Mouse (Mus musculus): Measurements from ENCODE around the gene Man1c1.

The Man1c1 gene

DNA sequence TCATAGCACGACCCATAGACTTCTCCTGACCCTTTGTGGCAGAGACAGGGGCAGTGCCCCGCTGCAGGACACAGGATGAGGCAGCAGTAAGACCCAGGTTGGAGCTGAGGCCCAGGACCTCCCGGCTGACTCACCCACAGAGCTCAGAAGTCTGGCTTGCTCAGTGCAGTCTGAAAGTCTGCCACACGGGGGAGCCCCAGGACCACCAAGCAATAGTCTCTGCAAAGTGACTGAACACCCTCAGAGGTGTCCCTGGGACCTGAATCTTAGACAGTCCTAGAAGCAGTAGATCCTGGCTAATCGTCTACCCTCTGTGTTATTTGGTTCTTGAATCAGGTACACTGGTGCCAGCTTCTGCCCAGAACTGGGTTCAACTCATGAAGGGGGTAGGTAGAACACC is 160.8 kb downstream of the Man1c1 start:
- peak; percentile 81 for DNase-seq

DNA sequence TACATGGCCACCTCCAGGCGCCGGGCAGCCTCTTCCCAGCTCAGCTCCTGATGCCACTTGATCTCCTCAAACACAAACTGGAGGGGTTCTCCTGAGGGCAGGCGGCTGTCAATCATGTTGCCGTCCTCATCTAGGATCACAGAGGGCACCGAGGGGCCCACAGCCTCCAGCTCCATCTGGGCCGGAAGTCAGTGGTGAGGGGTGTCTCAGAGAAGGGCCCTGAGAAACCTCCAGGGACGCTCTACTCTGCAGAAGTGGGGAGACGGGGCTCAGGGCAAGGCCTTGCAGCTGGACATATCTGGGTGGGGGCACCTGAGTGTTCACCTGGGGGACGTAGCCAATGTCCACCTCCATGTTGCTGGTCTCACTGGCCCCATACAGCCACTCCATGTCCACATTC is 161.4 kb downstream of the Man1c1 start:
- DNase-seq = no peak

DNA sequence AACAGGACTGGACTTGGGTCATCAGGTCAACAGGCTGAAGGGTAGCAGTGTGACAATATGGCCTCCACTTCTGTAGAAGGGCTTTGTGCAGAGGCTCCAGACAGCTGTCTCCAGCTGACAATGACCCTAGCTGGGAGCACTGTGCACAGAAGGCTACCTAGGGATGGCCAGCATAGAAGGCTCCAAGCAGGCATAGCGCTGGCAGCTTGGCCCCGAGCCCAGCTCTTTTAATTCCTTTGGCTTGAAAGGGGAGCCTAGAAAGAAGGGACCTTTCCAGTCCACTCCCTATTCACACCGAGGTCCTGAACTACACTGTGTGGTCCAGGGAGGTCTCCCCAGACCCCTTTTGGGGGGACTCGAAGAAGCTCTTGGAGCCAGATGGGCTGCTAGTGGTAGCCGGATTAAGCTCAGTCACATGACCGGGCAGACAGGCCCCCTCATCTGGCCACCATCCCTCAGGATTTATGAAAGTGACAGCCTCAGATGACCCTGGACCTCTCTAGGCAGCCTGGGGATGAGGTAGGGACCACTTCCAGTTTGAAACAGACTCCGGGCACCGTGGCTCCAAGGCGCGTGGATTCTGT is 165.0 kb downstream of the Man1c1 start:
- DNase-seq = no peak

DNA sequence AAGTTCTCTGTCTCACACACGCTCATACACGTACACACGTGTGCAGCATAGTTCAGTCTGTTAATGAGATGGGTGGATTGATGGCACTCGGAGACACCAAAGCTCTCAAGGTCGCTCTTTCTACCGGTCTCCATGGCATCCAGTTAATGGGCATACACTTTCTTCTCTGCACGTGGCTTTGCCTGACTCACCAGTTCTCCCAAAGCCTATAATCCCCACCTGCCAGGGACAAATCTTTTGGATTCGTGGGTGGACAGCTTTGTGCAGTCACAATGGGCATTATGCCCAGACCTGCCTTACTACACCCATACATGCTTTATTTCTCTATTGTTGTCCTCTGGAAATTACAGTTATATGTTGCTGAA is 168.3 kb downstream of the Man1c1 start:
- DNase-seq = peak; percentile 28

DNA sequence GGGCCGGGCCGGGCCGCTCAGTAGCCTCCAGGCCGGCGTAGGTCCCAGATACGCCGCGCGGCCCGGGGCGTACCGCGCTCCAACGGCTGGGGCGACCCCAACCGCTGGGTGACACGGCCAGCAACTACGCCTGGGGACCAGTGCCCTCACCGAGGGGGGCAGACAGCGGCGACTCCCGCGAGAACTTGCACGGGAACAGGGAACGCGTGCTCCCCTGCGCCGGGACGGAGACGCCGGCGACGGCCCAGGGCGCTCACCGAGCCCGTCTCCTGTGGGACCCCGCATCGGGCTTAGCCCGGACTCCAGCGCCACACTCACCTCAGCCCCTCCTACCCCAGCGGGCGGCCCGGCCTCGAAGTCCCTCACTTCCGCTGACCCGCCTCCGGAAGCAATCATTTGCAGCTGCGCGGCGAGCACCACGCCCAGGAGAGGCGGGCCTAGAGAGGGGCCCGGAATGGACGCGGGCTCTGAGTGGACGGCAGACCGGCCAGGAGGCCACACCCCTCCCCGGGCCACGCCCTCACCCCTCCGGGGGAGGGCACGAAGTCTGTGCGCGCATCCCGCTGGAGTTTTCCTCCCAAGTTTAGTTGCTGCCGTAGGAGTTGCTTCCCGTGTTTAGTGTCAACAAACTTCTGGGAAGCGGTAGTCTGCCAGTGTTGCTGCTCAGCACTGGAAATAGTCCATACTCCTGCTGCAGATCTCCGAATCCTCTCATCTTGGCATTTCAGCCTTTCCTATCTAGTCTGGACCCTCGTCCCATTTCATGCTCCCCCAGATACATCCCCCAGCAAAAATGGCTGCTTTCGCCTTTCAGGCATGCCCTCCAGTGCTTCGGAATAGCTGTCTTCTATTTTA is 168.9 kb downstream of the Man1c1 start, which contains the start of gene Mtfr1l:
Gene Mtfr1l (minus strand): TSS at position 456 of the 855 bp plus-strand sequence.
- peak; percentile 98 for DNase-seq

DNA sequence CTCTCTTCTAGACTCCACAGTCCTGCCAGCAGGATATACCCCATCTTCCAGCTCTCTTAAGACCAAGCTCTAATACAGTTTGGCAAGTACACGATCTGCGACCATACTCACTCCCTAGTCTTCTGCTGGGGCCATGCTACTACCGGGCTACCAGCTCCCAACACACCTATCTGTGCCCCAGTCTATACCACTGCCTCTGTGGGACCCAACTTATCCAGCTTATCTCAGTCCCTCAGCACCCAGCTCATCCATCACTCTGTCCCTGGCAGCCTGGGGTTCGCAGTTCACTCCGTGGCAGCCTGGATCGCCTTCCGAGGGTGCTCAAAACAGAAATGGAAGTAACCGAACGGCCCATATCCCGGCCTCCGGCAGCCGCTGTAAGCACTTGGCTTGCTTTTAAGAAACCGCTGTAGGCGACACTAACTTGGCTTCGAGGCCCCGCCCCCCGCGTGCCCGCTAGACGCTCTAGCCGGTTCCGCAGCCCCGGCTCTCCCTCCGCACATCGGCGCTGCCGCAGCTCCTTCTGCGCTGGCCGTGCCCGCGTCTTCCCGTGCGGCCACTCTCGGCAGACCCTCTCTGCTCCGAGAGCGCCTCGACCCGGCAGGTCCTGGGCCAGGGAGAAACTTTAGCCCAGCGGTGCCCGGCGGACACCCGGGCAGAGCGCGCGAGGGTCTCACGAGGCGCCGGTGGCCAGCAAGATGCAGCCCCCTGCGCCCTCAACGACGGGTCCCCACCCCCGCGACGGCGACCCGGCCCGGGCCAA is 169.8 kb downstream of the Man1c1 start:
- peak; percentile 56 for DNase-seq

DNA sequence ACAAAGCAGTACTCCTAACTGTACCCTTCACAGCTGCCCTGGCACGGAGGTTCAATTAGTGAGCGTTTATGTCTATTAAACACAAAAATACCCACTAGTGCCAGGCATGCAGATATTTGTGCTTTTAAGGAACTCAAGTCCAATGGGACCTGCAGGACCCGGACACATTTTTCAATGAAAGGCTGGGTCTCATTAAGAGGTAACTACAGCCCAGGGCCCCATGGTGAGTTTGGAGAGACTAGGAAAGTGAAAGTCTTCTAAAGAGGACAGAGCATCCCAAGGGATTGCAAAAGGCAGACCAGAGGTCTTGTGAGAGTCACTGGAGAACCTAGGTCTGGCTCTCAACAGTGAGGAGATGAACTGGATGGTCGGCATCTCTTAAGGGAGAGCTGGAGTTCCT is 170.7 kb downstream of the Man1c1 start:
- DNase-seq = no peak

DNA sequence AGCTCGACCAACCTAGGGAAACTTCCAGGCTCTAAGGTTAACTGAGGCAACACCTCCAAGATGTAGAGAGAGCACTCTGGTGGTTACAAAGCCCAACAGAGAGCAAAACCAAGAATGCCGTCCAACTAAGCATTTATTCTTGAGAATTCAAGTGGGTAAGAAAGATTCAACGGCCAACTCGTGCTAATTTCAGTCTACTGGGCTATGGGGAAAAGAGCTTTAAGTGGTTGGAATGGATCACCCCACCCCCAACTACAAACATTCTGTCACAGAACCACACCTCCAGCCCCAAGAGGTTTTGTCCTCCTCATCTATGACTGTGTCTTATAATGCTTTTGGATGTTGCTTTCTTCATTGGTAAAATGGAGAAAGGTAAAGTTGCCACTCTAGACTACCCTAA is 171.2 kb downstream of the Man1c1 start:
- DNase-seq = no peak

DNA sequence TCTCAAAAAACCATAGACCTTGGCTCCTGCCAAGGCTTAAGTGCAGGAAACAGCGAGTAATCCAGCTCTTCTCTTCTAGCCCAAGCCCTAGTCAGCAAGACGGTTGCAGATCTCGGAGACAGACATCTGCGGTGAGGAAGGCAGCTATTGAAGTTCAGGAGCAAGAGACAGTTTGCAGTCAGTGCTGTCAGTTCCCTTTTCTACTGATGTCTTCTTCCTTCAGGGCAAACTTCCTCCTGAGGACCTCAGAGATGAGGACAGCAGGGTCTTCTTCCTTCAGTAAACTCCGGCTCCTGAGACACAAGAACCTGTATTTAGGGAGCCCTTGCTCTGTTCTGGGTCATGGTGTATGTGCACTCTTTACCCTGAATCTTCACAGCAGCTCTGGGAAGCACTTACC is 177.9 kb downstream of the Man1c1 start:
- no peak for DNase-seq

DNA sequence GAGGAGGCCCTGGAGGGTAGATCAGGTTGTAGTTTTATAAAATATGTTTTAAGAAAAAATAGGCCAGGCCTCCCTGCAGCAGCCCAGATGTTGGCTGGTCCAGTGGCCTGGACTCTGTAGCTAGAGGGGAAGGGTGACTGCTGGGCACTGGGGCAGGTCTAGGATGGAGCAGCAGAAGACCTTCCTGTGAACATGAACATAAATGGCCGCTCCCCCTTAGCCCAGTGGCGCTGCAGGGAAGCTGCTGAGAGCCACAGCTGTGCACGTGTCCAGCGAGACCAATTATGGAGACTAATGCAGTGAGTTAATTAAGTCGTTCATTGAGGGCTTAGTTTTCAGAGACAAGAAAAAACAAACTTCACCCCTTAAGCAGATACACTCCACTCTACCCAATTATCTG is 178.3 kb downstream of the Man1c1 start:
- no peak for DNase-seq

DNA sequence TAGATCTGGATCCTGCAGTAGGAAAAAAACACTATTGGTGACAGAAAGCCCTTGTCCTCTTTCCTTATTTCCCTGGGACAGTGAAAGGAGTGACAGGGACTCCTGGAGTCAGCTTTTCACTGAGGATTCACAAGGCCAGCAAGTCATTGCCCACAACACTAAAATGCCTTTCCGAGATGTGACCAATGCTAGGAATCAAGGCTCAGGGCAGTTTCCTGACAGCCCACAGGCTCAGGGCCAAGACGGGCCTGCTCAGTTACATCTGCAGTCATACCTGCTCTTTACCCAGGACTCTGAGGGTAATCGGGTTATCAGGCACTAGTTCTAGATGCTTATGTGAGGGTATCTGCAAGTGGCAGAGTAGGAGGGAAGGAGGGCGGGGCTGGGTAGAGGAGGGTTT is 180.6 kb downstream of the Man1c1 start:
- DNase-seq = no peak

DNA sequence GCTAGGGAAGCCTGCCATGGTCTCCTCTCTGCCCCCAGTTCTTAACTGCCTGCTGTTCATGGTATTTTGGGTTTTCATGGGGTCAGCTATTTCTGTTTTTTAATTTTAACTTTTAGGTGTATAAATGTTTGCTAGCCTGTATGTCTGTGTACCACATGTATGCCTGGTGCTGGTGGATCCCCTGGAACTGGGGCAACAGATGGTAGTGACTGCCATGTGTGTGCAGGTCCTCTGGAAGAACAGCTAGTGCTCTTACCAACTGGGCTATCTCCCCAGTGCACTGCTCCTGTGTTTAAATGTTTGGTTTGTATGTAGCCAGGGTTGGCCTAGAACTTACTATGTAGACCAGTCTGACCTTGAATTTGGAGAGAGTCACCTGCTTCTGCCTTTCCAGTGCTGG is 184.8 kb downstream of the Man1c1 start:
- DNase-seq = no peak

DNA sequence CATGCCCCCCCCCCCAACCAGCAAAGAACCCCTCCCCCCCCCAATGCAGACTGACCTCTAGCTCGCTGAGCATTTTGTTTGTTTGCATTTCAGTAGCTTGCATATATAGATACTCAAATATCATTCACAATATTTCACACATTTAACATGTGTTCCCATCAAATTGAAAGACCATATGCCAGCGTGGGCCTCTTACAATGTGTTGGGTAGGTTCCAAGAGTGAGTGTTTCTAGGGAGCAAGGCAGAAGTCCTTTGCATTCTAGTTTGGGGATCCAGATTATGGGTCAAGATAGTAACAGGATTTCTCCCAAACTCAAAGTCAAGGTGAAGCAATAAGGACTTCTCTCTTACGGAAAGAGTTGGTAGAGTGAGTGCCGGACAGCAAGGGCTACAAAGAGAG is 185.5 kb downstream of the Man1c1 start:
- DNase-seq = no peak

DNA sequence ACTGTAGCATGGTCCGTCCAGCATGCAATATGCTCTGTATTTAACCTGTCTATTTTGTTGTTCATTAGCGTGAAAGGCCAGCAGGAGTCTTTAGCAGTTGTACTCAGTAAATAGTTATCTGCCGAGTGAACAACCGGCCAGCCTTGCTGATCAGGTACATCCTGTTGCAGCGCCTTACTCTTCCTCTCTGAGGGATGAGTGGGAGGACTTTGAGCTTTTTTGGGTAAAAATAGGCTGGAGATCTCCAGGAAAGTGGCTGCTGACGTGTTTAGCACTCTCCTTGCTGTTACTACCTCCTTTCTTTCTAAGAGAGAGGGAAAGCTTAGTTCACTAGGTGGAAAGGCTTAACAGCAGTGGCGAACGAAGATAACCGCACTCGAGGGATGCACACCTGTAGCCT is 186.4 kb downstream of the Man1c1 start:
- DNase-seq = no peak

DNA sequence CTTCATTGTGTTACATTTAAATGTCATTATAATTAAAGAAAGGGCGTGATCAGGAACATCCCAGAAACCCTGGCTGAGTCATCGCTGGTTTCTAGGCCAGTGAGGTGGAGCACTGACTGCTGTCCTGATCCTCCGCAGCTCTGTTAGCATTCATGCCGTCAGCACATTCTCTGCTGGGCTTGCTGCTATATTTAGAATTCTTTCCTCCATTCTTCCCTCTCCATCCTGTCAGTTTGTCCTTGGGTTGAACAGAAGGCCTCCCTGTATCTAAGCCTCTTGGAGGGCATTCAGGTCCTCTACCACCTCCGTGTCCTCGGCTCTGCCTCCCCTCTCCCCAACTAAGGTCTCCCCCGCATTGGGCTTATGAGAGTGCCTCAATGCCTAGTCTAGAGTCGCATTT is 187.1 kb downstream of the Man1c1 start:
- DNase-seq = no peak

DNA sequence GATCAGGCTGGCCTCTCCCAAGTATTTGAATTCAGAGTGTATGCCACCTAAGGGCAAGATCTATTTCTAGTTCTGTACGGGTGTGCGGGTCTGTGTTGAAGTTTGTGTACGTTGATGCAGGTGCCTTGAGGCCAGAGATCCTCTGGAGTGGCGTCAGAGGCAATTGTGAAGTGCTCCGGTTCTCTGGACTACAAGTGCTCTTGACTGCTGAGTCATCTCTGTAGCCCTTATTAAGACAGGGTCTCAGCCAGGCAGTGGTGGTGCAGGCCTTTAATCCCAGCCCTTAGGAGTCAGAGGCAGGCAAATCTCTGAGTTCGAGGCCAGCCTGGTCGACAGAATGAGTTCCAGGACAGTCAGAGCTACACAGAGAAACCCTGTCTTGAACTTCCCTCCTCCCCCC is 188.5 kb downstream of the Man1c1 start:
- no peak for DNase-seq

DNA sequence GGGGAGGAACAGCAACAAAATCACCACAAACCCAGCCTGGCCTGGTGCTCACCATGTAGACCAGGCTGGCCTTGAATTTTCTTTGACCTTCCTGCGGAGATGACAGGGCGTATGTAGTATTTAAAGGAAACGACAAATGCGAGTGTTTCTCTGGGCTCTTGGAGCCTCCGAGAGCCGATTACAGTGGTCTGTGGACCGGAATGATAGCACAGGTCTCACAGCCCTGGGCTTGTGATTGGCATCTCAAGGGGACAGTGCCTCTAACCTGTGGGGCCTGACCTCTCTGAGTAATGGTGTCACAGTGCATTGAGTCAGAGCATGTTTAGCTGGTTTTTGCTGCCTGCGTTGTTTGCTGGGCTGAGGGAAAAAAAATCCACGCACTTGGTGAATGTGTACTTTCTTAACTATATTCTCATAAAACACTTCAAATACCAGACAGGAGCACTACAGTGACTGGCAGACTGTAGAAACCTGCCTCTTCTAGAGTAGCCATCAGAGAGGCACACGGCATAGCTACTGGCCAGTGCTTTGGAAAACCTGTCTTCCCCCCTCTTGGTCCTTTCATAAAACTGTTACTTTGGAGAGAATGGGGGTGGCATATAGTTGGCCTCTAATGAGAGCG is 189.7 kb downstream of the Man1c1 start:
- DNase-seq = no peak

DNA sequence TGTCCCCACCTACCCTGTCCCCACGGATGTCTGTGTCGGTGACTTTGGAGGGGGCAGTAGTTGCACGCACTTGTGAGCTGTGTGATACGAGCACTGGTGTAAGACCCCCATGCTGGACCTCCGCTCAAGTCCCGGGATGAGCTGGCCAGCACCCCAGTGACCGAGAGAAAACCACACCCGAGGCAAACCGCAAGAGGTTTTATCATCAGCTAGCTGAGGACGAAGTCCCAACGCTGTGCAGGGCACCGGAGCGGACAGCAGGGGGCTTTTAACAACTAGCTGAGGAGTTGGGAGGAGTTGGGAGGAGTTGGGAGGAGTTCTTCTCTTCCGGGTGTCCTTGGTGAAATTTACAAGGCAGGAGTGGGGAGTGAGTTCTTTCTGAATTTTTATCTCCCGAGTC is 191.3 kb downstream of the Man1c1 start:
- DNase-seq = peak; percentile 59

DNA sequence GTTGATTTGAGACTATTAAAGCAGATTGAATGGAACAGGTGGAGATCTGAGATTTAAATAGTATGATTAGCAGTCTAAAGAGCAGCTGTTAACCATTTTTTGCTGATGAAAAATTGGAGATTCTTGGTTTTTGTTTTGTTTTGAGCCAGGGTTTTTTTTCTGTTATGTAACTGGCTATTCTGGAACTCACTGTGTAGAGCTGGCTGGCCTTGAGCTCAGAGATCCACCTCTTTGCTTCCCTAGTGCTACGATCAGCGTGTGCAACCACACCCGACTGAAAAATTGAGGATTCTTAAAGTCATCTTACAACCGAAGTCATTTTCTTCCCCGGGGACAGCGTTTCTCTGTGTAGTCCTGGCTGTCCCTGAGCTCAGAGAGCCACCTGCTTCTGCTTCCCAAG is 192.4 kb downstream of the Man1c1 start:
- DNase-seq = no peak
